ENCODE assay signal across 9 mouse cellular contexts in the genomic region with DNA sequence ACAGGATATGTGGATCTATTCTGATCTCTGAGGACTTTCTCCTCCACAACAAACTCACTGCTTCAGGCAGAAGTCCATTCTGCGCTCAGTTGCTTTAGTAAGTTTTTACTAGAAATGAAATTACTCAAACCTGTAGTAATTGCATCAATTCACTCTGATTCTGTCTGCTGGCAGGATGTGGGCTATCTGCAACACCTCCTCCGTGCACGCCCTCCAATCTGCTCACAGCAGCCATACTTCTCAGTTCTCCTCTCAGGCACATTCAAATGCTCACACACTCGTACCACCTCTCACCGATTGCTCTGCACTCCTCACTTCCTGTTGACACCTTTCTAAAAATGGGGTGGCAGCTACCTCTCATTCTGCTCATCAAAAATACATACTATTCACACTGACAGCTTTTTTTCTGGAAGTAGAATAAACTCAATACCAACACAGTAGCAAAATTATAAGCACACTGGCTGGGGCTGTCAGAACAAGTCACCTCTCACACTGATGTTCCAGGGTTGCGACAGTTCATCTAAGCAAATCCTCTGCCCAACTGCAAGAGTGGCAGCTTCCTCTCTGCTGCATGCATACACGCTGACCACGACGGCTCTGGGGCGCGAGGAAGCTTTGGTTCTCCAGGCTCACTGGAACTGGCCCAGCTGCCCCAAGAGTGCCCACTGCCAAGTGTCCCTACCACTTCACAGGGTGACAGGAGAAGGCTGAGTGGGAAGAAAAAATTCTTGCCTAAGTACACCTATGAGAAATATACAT. TPM values are rescaled to one million over a fixed set of nuclear protein-coding genes. Genes with fewer than 3 reads are reported as not detected.
DNase-seq lines count a peak whose midpoint lies in the region; ATAC-seq lines count a peak whose summit lies in the region.
"Had no signal": no experiment of that assay in that cellular context is flagged by ENCODE, and none has a peak within 500 bp of the region (broad histone marks: within the 10 kb centered on the region; RNA-seq: fewer than 3 reads in every experiment).

No protein-coding gene starts in this region.

- WGBS in liver, embryonic 12.5 days (ENCODE audit: insufficient replicate concordance) = 54% methylated on average over 11 of the region's 11 CpGs

- intact Hi-C loops in gastrocnemius, postnatal 14 days (cut with DNase I; ENCODE audit: low total_unique reads) = no loop called here

- peaks cover 35% of the 10 kb centered on the region for H3K36me3 ChIP-seq in liver, embryonic 12.5 days

- ATAC-seq in liver, embryonic 12.5 days = 0 out of 2 replicates have a peak, but pooled peaks have one; percentile 36

- H3K9me3 ChIP-seq in liver, embryonic 12.5 days (replicated peaks) = no peaks in the 10 kb centered on the region
- H3K9me3 ChIP-seq: limb, embryonic 12.5 days had no signal

- H3K9ac ChIP-seq in liver, embryonic 12.5 days = no peak overlapping the region
- H3K9ac ChIP-seq: limb, embryonic 12.5 days had no signal

- H3K4me1 ChIP-seq in liver, embryonic 12.5 days = peaks cover 33% of the 10 kb centered on the region

- DNase-seq in gastrocnemius, postnatal 14 days = peak; percentile 28
- DNase-seq in gastrocnemius, postnatal 4 days (ENCODE audit: low spot score in 2 of 2) = no peak
- peak; percentile 91 for DNase-seq in CD4-positive helper T cell, adult 2 months (ENCODE audit: low read depth, low spot score)
- DNase-seq in right cerebral cortex, postnatal 25 days = peak; percentile 50
- no peak for DNase-seq in adrenal gland, postnatal 4 days (ENCODE audit: low spot score in 2 of 2)
- DNase-seq in urinary bladder, adult 2 months (ENCODE audit: low spot score) = no peak
- DNase-seq in ovary, postnatal 14 days (ENCODE audit: low spot score) = no peak

- 0 out of 2 replicates have a peak overlapping the region, but pooled peaks have one; percentile 20 for H3K27ac ChIP-seq in liver, embryonic 12.5 days
- H3K27ac ChIP-seq: limb, embryonic 12.5 days had no signal

- H3K4me2 ChIP-seq in liver, embryonic 12.5 days = no peak overlapping the region
- H3K4me2 ChIP-seq: limb, embryonic 12.5 days had no signal

- no peaks in the 10 kb centered on the region for H3K27me3 ChIP-seq in liver, embryonic 12.5 days (replicated peaks)
- H3K27me3 ChIP-seq: limb, embryonic 12.5 days had no signal

- no peak overlapping the region for H3K4me3 ChIP-seq in liver, embryonic 12.5 days
- H3K4me3 ChIP-seq: limb, embryonic 12.5 days had no signal

RNA-seq across cellular contexts. Expression of gene Bptf, which starts 29.3 kb away (rescaled TPM):
- total RNA-seq in gastrocnemius, postnatal 14 days (2021) = 10 to 100 TPM; 20.5 to 22.6 TPM
- 10 to 100 TPM; 41.5 to 45.7 TPM for total RNA-seq in gastrocnemius, postnatal 4 days (2021)
- 12.6 and 12.7 TPM in 2 replicates for polyA plus RNA-seq in liver, embryonic 12.5 days (2016; fragmentation: Nextera tagmentation; extraction: Ambion mirVana)
- 10 to 100 TPM; 51.6 to 55.4 TPM for total RNA-seq in adrenal gland, postnatal 4 days (2021)
- 23.2 and 36.2 TPM in 2 replicates for polyA plus RNA-seq in urinary bladder, adult 2 months (2012; rRNA removed)

Comparison
In these comparisons a context has a peak if more than half of its experiments do, and no peak if none do; other contexts are left out.
1. DNase-seq: peak in gastrocnemius, postnatal 14 days (single experiment), CD4-positive helper T cell, adult 2 months (single experiment) and right cerebral cortex, postnatal 25 days (single experiment); none in gastrocnemius, postnatal 4 days (0 of 2), adrenal gland, postnatal 4 days (0 of 2), urinary bladder, adult 2 months (single experiment) and ovary, postnatal 14 days (single experiment).